Mouse (Mus musculus) MEL (cell line): ENCODE results near the gene Rinl. TPM values are rescaled to one million over a fixed set of nuclear protein-coding genes. Genes with fewer than 3 reads are reported as not detected.

ENCODE experiments used
- DNase-seq: peaks from one replicate; pipeline ENCODE4 v3.0.0; 2011; ENCODE audit warnings: low read depth, low spot score
- H3K27ac ChIP-seq: 2 replicates; pipeline ENCODE4 v1.5.1; 2012; ENCODE audit warnings: low read depth, mild to moderate bottlenecking, control low read depth, low read length, moderate library complexity; ENCODE audit not compliant: control insufficient read depth
- H3K27me3 ChIP-seq, 2 experiments: fragments of 150-350 bp in 1 of 2; sonication (generic) in 1 of 2; 2 replicates each; pipeline ENCODE4 v1.6.1; 2012; ENCODE audit warnings: low read length in 2 of 2, mild to moderate bottlenecking in 2 of 2, improper control_type of control experiment in 1 of 2, moderate library complexity in 1 of 2; ENCODE audit not compliant: insufficient read depth in 2 of 2, control insufficient read depth in 1 of 2
- H3K36me3 ChIP-seq, 2 experiments: 2 replicates each; pipeline ENCODE4 v1.6.1; 2012 to 2014; ENCODE audit warnings: low read length in 2 of 2, improper control_type of control experiment in 1 of 2, inconsistent platforms in 1 of 2, mild to moderate bottlenecking in 1 of 2; ENCODE audit not compliant: insufficient read depth in 2 of 2, control insufficient read depth in 1 of 2
- H3K4me1 ChIP-seq, 2 experiments: fragments of 150-350 bp in 1 of 2; sonication (generic) in 1 of 2; 2 replicates each; pipeline ENCODE4 v1.6.1; 2012; ENCODE audit warnings: low read length in 2 of 2, improper control_type of control experiment in 1 of 2, mild to moderate bottlenecking in 1 of 2; ENCODE audit not compliant: insufficient read depth in 2 of 2, control insufficient read depth in 1 of 2
- H3K4me3 ChIP-seq, 2 experiments: fragments of 150-350 bp in 1 of 2; sonication (generic) in 1 of 2; 2 replicates each; pipeline ENCODE4 v1.5.1; 2012; ENCODE audit warnings: low read depth in 2 of 2, low read length in 2 of 2, mild to moderate bottlenecking in 2 of 2, moderate library complexity in 2 of 2, control low read depth in 1 of 2, improper control_type of control experiment in 1 of 2; ENCODE audit not compliant: control insufficient read depth in 1 of 2, insufficient read depth in 1 of 2
- H3K79me2 ChIP-seq: 2 replicates; pipeline ENCODE4 v1.6.1; 2012; ENCODE audit warnings: mild to moderate bottlenecking, low read length, moderate library complexity; ENCODE audit not compliant: control insufficient read depth, poor library complexity, insufficient read depth
- H3K9ac ChIP-seq: 2 replicates; pipeline ENCODE4 v1.6.1; 2012; ENCODE audit warnings: low read depth, mild to moderate bottlenecking, control low read depth, low read length, moderate library complexity; ENCODE audit not compliant: control insufficient read depth, poor library complexity, severe bottlenecking
- H3K9me3 ChIP-seq: fragments of 150-350 bp; sonication (generic); replicated peaks from 2 replicates; pipeline ENCODE4 v1.6.1; 2012; ENCODE audit warnings: mild to moderate bottlenecking, low read length, improper control_type of control experiment, moderate library complexity; ENCODE audit not compliant: insufficient read depth
- BHLHE40 ChIP-seq: IDR thresholded peaks from 2 replicates; pipeline ENCODE4 v1.6.1; 2012; ENCODE audit warnings: low read depth, mild to moderate bottlenecking, inconsistent platforms, low read length, improper control_type of control experiment, borderline replicate concordance
- CHD2 ChIP-seq: IDR thresholded peaks from 2 replicates; pipeline ENCODE4 v1.6.1; 2011; ENCODE audit warnings: low read length, improper control_type of control experiment
- CTCF ChIP-seq, 3 experiments: IDR thresholded peaks in 2 of 3; conservative IDR thresholded peaks in 1 of 3; 2 replicates each; pipeline ENCODE4 v1.5.1; 2011 to 2012; ENCODE audit warnings: low read length in 3 of 3, low read depth in 2 of 3, mild to moderate bottlenecking in 2 of 3, improper control_type of control experiment in 1 of 3, inconsistent platforms in 1 of 3, mixed read lengths in 1 of 3, moderate library complexity in 1 of 3; ENCODE audit not compliant: control insufficient read depth in 1 of 3, insufficient read depth in 1 of 3, poor library complexity in 1 of 3, severe bottlenecking in 1 of 3
- ELF1 ChIP-seq: IDR thresholded peaks from 2 replicates; pipeline ENCODE4 v1.6.1; 2014; ENCODE audit warnings: low read depth, mild to moderate bottlenecking, inconsistent platforms, low read length, improper control_type of control experiment, moderate library complexity
- ETS1 ChIP-seq: IDR thresholded peaks from 2 replicates; pipeline ENCODE4 v1.6.1; 2012; ENCODE audit warnings: low read depth, mild to moderate bottlenecking, inconsistent platforms, low read length, improper control_type of control experiment, moderate library complexity
- GABPA ChIP-seq: IDR thresholded peaks from 2 replicates; pipeline ENCODE4 v1.6.1; 2012; ENCODE audit warnings: low read depth, mild to moderate bottlenecking, inconsistent platforms, low read length, improper control_type of control experiment, moderate library complexity
- JUND ChIP-seq: IDR thresholded peaks from 2 replicates; pipeline ENCODE4 v1.6.1; 2011; ENCODE audit warnings: low read depth, mild to moderate bottlenecking, improper control_type of control experiment, low read length
- MAFK ChIP-seq: IDR thresholded peaks from 2 replicates; pipeline ENCODE4 v1.6.1; 2011; ENCODE audit warnings: low read depth, mild to moderate bottlenecking, low read length, improper control_type of control experiment, borderline replicate concordance
- MAX ChIP-seq: IDR thresholded peaks from 2 replicates; pipeline ENCODE4 v1.6.1; 2011; ENCODE audit warnings: low read length, improper control_type of control experiment
- MAZ ChIP-seq: IDR thresholded peaks from 2 replicates; pipeline ENCODE4 v1.6.1; 2012; ENCODE audit warnings: low read depth, mild to moderate bottlenecking, inconsistent platforms, low read length, improper control_type of control experiment
- MEF2A ChIP-seq: IDR thresholded peaks from 2 replicates; pipeline ENCODE4 v1.6.1; 2014; ENCODE audit warnings: low read depth, mild to moderate bottlenecking, inconsistent platforms, low read length, improper control_type of control experiment; ENCODE audit not compliant: poor library complexity, insufficient replicate concordance, severe bottlenecking; ENCODE audit errors: extremely low read depth
- MYB ChIP-seq: IDR thresholded peaks from 2 replicates; pipeline ENCODE4 v1.6.1; 2011; ENCODE audit warnings: mild to moderate bottlenecking, low read depth, low read length, improper control_type of control experiment
- NRF1 ChIP-seq: IDR thresholded peaks from 2 replicates; pipeline ENCODE4 v1.6.1; 2014; ENCODE audit warnings: low read depth, mild to moderate bottlenecking, inconsistent platforms, low read length, improper control_type of control experiment, moderate library complexity; ENCODE audit not compliant: poor library complexity, insufficient read depth, severe bottlenecking
- POLR2AphosphoS2 ChIP-seq: IDR thresholded peaks from 2 replicates; pipeline ENCODE4 v1.6.1; 2011; ENCODE audit warnings: low read length, improper control_type of control experiment
- SMC3 ChIP-seq: IDR thresholded peaks from 2 replicates; pipeline ENCODE4 v1.6.1; 2011; ENCODE audit warnings: low read depth, low read length, improper control_type of control experiment
- TAL1 ChIP-seq: IDR thresholded peaks from 2 replicates; pipeline ENCODE4 v1.6.1; 2012; ENCODE audit warnings: mild to moderate bottlenecking, inconsistent platforms, low read length, moderate library complexity, mixed read lengths
- USF1 ChIP-seq: IDR thresholded peaks from 2 replicates; pipeline ENCODE4 v1.6.1; 2014; ENCODE audit warnings: low read depth, mild to moderate bottlenecking, inconsistent platforms, low read length, improper control_type of control experiment, moderate library complexity
- USF2 ChIP-seq, 2 experiments: IDR thresholded peaks; 2 replicates each; pipeline ENCODE4 v1.6.1; 2011 to 2012; ENCODE audit warnings: improper control_type of control experiment in 2 of 2, low read length in 2 of 2, borderline replicate concordance in 1 of 2, inconsistent platforms in 1 of 2, low read depth in 1 of 2, mild to moderate bottlenecking in 1 of 2; ENCODE audit not compliant: insufficient read depth in 1 of 2
- ZKSCAN1 ChIP-seq: IDR thresholded peaks from 2 replicates; pipeline ENCODE4 v1.6.1; 2012; ENCODE audit warnings: low read depth, mild to moderate bottlenecking, inconsistent platforms, low read length, improper control_type of control experiment, moderate library complexity
- ZMIZ1 ChIP-seq: IDR thresholded peaks from 2 replicates; pipeline ENCODE4 v1.6.1; 2012; ENCODE audit warnings: low read depth, mild to moderate bottlenecking, inconsistent platforms, low read length, improper control_type of control experiment, moderate library complexity
- polyA plus RNA-seq, 2 experiments: library from polyadenylated mRNA; stranded (reverse) in 1 of 2; unstranded in 1 of 2; fragments of >175 nt in 1 of 2; fragments of >200 nt in 1 of 2; gene quantifications; 2 replicates each; pipeline versions ENCODE4 v1.2.1 to v1.2.4; 2012; ENCODE audit warnings: low replicate concordance in 2 of 2, low read depth in 1 of 2; ENCODE audit not compliant: insufficient read length in 2 of 2, insufficient read depth in 1 of 2, missing spikeins in 1 of 2
- total RNA-seq: library from RNA; depleted of rRNA; stranded (reverse); fragments of 300-350 nt; gene quantifications from 2 replicates; pipeline ENCODE4 v1.2.3, GENCODE M21; 2012

Rinl gene
- total and polyA plus RNA-seq, 3 experiments = 39.9 to 63.9 TPM; not detected in 1

DNA sequence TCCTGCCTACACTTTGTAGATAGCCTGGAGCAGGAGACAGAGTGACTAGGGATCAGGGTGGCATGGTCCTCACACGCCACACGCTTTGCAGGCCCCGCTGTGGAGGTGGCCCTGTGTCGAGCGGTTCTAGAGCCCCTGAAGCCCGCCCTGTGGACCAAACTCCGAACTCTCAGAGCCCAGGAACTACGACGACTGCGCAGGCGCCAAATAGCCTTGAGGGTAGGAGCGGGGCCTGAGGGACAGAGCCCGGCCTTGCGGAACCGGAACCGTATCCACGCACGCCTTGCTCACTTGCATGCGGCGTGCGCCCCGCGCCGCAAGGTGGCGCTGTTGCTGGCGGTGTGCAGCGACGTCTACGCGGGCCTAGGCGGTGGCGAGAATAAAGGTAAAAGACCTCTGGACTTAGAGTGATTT lies 7.8 kb downstream of the Rinl start (continued):
- TF ChIP-seq CTCF (IDR thresholded peaks at IDR 0.05 in 2 of 3, conservative IDR thresholded peaks at IDR 0.05 in 1 of 3; ENCODE audit: control insufficient read depth in 1 of 3, insufficient read depth in 1 of 3, low read depth in 2 of 3, low read length in 3 of 3, poor library complexity in 1 of 3, severe bottlenecking in 1 of 3) = peak; percentile 95 to 96 (median 96)
- TF ChIP-seq, all 39 proteins: peak for 16

DNA sequence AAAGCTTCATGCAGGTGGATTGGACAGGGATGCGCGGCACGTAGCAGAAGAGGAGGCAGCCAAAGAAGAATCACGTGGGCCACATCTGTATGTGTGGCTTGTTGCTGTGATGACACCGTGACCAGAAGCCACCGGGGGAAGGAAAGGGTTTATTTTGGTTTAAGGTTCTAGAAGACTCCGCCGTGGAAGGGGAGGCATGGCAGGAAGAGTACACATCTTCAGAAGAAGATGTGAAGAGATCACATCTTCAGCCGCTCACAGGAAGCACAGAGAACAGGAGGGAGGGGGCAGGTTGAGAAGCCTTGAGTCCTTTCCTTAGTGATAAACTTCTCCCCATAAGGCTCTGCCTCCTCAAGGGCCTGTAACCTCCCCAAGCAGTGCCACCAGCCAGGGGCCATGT lies 11.2 kb downstream of the Rinl start:
- no peaks in the 10 kb centered on the region for H3K27me3 ChIP-seq
- H3K36me3 ChIP-seq = peaks cover 0 to 22% of the 10 kb centered on the region in 2 experiments; a peak in 2 of 4 replicates
- DNase-seq = no peak
- H3K4me1 ChIP-seq = peaks cover 18% of the 10 kb centered on the region in 2 experiments
- no peak overlapping the region for H3K9ac ChIP-seq
- no peak overlapping the region for H3K4me3 ChIP-seq
- peaks cover 9% of the 10 kb centered on the region; the same call in 1 of the 2 replicates for H3K79me2 ChIP-seq
- TF ChIP-seq ELF1 = no peak
- TF ChIP-seq USF2 (IDR thresholded peaks at IDR 0.05; ENCODE audit: borderline replicate concordance in 1 of 2, insufficient read depth in 1 of 2, low read depth in 1 of 2, low read length in 2 of 2) = no peak
- TF ChIP-seq CHD2 = no peak
- no peak for TF ChIP-seq MAX
- TF ChIP-seq USF1 = no peak
- TF ChIP-seq TAL1 = no peak
- no peak for TF ChIP-seq GABPA
- TF ChIP-seq SMC3 = no peak
- no peak for TF ChIP-seq ZKSCAN1
- TF ChIP-seq MEF2A = no peak
- no peak for TF ChIP-seq ZMIZ1
- no peak for TF ChIP-seq ETS1
- no peak for TF ChIP-seq BHLHE40
- no peak for TF ChIP-seq MYB
- no peak for TF ChIP-seq JUND
- TF ChIP-seq MAFK = no peak
- no peak for TF ChIP-seq POLR2AphosphoS2
- no peak for TF ChIP-seq NRF1
- no peak for TF ChIP-seq MAZ
- TF ChIP-seq, all 39 proteins: peak for 0
- Histone ChIP-seq H3K9me3 (no peaks in the 10 kb centered on the region), H3K27ac (no peak overlapping the region)
